Mouse (Mus musculus) liver, embryonic 14.5 days (tissue): ENCODE measurements around the gene D630039A03Rik. TPM values are rescaled to one million over a fixed set of nuclear protein-coding genes. Genes with fewer than 3 reads are reported as not detected.

Experiments used
- ATAC-seq: fragments of 200-750 bp; cut with Nextera tagmentation; 2 replicates; pipeline ENCODE4 v1.8.0; 2017; ENCODE audit warnings: moderate number of reproducible peaks, mild to moderate bottlenecking, moderate library complexity; ENCODE audit not compliant: insufficient read depth
- DNase-seq, 3 experiments: peaks; one replicate each; pipeline ENCODE4 v3.0.0-alpha.2; 2012 to 2013; ENCODE audit warnings: low read depth in 3 of 3, low spot score in 3 of 3
- H3K27ac ChIP-seq: fragments of 300-500 bp; sonication (generic); 2 replicates; pipeline ENCODE4 v1.5.1; 2014; ENCODE audit warnings: moderate library complexity, mild to moderate bottlenecking, control low read depth, inconsistent platforms
- H3K27me3 ChIP-seq: fragments of 300-500 bp; sonication (generic); 2 replicates; pipeline ENCODE4 v1.6.1; 2014; ENCODE audit warnings: mild to moderate bottlenecking, low read length, moderate library complexity; ENCODE audit not compliant: control insufficient read depth, insufficient read depth
- H3K36me3 ChIP-seq: fragments of 300-500 bp; sonication (generic); replicated peaks from 2 replicates; pipeline ENCODE4 v1.6.1; 2014; ENCODE audit warnings: low read depth; ENCODE audit not compliant: control insufficient read depth, insufficient read depth
- H3K4me1 ChIP-seq, 2 experiments: fragments of 200-500 bp in 1 of 2; fragments of 300-500 bp in 1 of 2; sonication (generic) in 1 of 2; replicated peaks; 2 replicates each; pipeline ENCODE4 v1.6.1; 2012 to 2014; ENCODE audit warnings: antibody characterized with exemption in 1 of 2, inconsistent platforms in 1 of 2, low read length in 1 of 2; ENCODE audit not compliant: control insufficient read depth in 2 of 2, insufficient read depth in 2 of 2
- H3K4me2 ChIP-seq: fragments of 300-500 bp; sonication (generic); 2 replicates; pipeline ENCODE4 v1.6.1; 2014; ENCODE audit warnings: low read depth, mild to moderate bottlenecking, control low read depth, moderate library complexity
- H3K4me3 ChIP-seq, 2 experiments: fragments of 200-500 bp in 1 of 2; fragments of 300-500 bp in 1 of 2; sonication (generic) in 1 of 2; 2 replicates each; pipeline ENCODE4 v1.5.1; 2012 to 2014; ENCODE audit warnings: low read depth in 2 of 2, low read length in 2 of 2, mild to moderate bottlenecking in 2 of 2, control low read depth in 1 of 2, inconsistent platforms in 1 of 2, moderate library complexity in 1 of 2; ENCODE audit not compliant: insufficient read depth in 1 of 2
- H3K9ac ChIP-seq: fragments of 300-500 bp; sonication (generic); replicated peaks from 2 replicates; pipeline ENCODE4 v1.6.1; 2014; ENCODE audit warnings: mild to moderate bottlenecking, control low read depth, moderate library complexity
- H3K9me3 ChIP-seq: fragments of 300-500 bp; sonication (generic); 2 replicates; pipeline ENCODE4 v1.6.1; 2016; ENCODE audit warnings: low read length, mixed read lengths; ENCODE audit not compliant: control insufficient read depth
- CTCF ChIP-seq: IDR thresholded peaks from 2 replicates; pipeline ENCODE4 v1.5.1; 2016; ENCODE audit warnings: antibody characterized with exemption, low read depth, control low read depth
- EP300 ChIP-seq: IDR thresholded peaks from 2 replicates; pipeline ENCODE4 v1.6.1; 2016; ENCODE audit warnings: antibody characterized with exemption, low read depth
- WGBS: fragments of 180-500 bp; shearing (Covaris S2); extraction: QIAGEN DNeasy Blood & Tissue Kit; methylation state at CpG from one replicate; pipeline ENCODE4 v1.1.7; 2014; ENCODE audit not compliant: insufficient replicate concordance; 5-methylcytosine and 5-hydroxymethylcytosine counted together
- polyA plus RNA-seq, 2 experiments: library from polyadenylated mRNA; depleted of rRNA in 1 of 2; stranded (reverse) in 1 of 2; unstranded in 1 of 2; fragments of >200 nt; fragmentation: Nextera tagmentation in 1 of 2; extraction: Ambion mirVana in 1 of 2; gene quantifications; 2 replicates each; pipeline versions ENCODE4 v1.2.1 to v1.2.3; 2012 to 2014

The D630039A03Rik gene
- polyA plus RNA-seq, 2 experiments = 0.14 to 0.31 TPM

GRCm38 (mm10) chr4:57886066-57886887 lies 29.8 kb downstream of the D630039A03Rik start:
- ATAC-seq = no peak
- Histone ChIP-seq H3K4me2 (no peak overlapping the region), H3K27ac (no peak overlapping the region), H3K36me3 (no peaks in the 10 kb centered on the region), H3K4me1 (no peaks in the 10 kb centered on the region), H3K9ac (no peak overlapping the region), H3K4me3 (no peak overlapping the region), H3K9me3 (no peaks in the 10 kb centered on the region), H3K27me3 (no peaks in the 10 kb centered on the region)
- no peak for DNase-seq
- 22% methylated on average over 11 of the region's 11 CpGs for WGBS
- TF ChIP-seq EP300 (no peak), CTCF (no peak)

- DNase-seq = no peak
- no peak for ATAC-seq
- H3K27me3 ChIP-seq = no peaks in the 10 kb centered on the region
- H3K9ac ChIP-seq = no peak overlapping the region
- H3K4me2 ChIP-seq = no peak overlapping the region
- no peaks in the 10 kb centered on the region for H3K36me3 ChIP-seq
- no peak overlapping the region for H3K27ac ChIP-seq
- H3K4me1 ChIP-seq = no peaks in the 10 kb centered on the region
- H3K4me3 ChIP-seq = no peak overlapping the region
- 46% methylated on average over 2 of the region's 2 CpGs for WGBS
- TF ChIP-seq CTCF (no peak), EP300 (no peak)
- H3K9me3 ChIP-seq = no peaks in the 10 kb centered on the region
These were observed 30.9 kb downstream of the D630039A03Rik start for GRCm38 (mm10) chr4:57885186-57885585.

GRCm38 (mm10) chr4:57884511-57884910 lies 31.6 kb downstream of the D630039A03Rik start:
- Histone ChIP-seq H3K4me3 (no peak overlapping the region), H3K9ac (no peak overlapping the region), H3K4me1 (no peaks in the 10 kb centered on the region), H3K27ac (no peak overlapping the region), H3K4me2 (no peak overlapping the region), H3K9me3 (no peaks in the 10 kb centered on the region), H3K27me3 (no peaks in the 10 kb centered on the region), H3K36me3 (no peaks in the 10 kb centered on the region)
- TF ChIP-seq EP300 (no peak), CTCF (no peak)
- WGBS = 47% methylated on average over 3 of the region's 3 CpGs
- ATAC-seq (no peak), DNase-seq (no peak)

GRCm38 (mm10) chr4:57883520-57884421 lies 32.3 kb downstream of the D630039A03Rik start:
- ATAC-seq = no peak
- no peak for DNase-seq

More at GRCm38 (mm10) chr4:57883520-57884421, 32.3 kb downstream of the D630039A03Rik start:
- WGBS = 43% methylated on average over 7 of the region's 7 CpGs
- no peaks in the 10 kb centered on the region for H3K36me3 ChIP-seq
- no peaks in the 10 kb centered on the region for H3K27me3 ChIP-seq
- no peaks in the 10 kb centered on the region for H3K9me3 ChIP-seq
- no peak overlapping the region for H3K4me3 ChIP-seq
- no peak overlapping the region for H3K9ac ChIP-seq
- no peak overlapping the region for H3K4me2 ChIP-seq
- no peaks in the 10 kb centered on the region for H3K4me1 ChIP-seq
- no peak overlapping the region for H3K27ac ChIP-seq
- no peak for TF ChIP-seq CTCF
- no peak for TF ChIP-seq EP300
